Mouse (Mus musculus): ENCODE measurements around the gene Pfkfb2. TPM values are rescaled to one million over a fixed set of nuclear protein-coding genes. Genes with fewer than 3 reads are reported as not detected.

Pfkfb2 gene
- 21.9 and 24.8 TPM in 2 replicates for polyA plus RNA-seq (2014; fragmentation: Nextera tagmentation; extraction: Ambion mirVana)

- ATAC-seq (ENCODE audit: low FRiP score, low TSS enrichment) (no peak), DNase-seq (no peak)
- Histone ChIP-seq H3K27ac (replicated peaks; ENCODE audit: low read depth, low read length) (no peak within 1 kb of the TSS), H3K9ac (replicated peaks; ENCODE audit: low read length) (no peak within 1 kb of the TSS), H3K4me3 (replicated peaks; ENCODE audit: low read depth, low read length) (no peak within 1 kb of the TSS), H3K27me3 (ENCODE audit: control insufficient read depth, insufficient read depth, low read length) (no peaks in the 10 kb centered on the region), H3K4me2 (ENCODE audit: low read length) (no peak within 1 kb of the TSS), H3K4me1 (ENCODE audit: control insufficient read depth, insufficient read depth, low read length) (no peaks in the 10 kb centered on the region), H3K36me3 (ENCODE audit: control insufficient read depth, insufficient read depth, low read length) (0 out of 2 replicates have a peak, but pooled peaks cover under 1% of the 10 kb centered on the region), H3K9me3 (ENCODE audit: control insufficient read depth, low read length) (no peaks in the 10 kb centered on the region)
- WGBS = 83% methylated on average over 2 of the region's 2 CpGs
Measured at GRCm38 (mm10) chr1:130729153-130729552, at the start of gene Pfkfb2. Gene Pfkfb2, minus strand, starts transcription at chr1:130729253.

GRCm38 (mm10) chr1:130776645-130777044 is 47.6 kb upstream of the Pfkfb2 start:
- DNase-seq (no peak), ATAC-seq (ENCODE audit: low FRiP score, low TSS enrichment) (no peak)
- no peak overlapping the region for H3K4me2 ChIP-seq (ENCODE audit: low read length)
- H3K36me3 ChIP-seq (ENCODE audit: control insufficient read depth, insufficient read depth, low read length) = no peaks in the 10 kb centered on the region
- WGBS = 69% methylated on average over 1 of the region's 1 CpGs
- no peaks in the 10 kb centered on the region for H3K4me1 ChIP-seq (ENCODE audit: control insufficient read depth, insufficient read depth, low read length)
- H3K27ac ChIP-seq (replicated peaks; ENCODE audit: low read depth, low read length) = no peak overlapping the region
- no peaks in the 10 kb centered on the region for H3K9me3 ChIP-seq (ENCODE audit: control insufficient read depth, low read length)
- no peak overlapping the region for H3K4me3 ChIP-seq (replicated peaks; ENCODE audit: low read depth, low read length)
- H3K9ac ChIP-seq (replicated peaks; ENCODE audit: low read length) = no peak overlapping the region
- no peaks in the 10 kb centered on the region for H3K27me3 ChIP-seq (ENCODE audit: control insufficient read depth, insufficient read depth, low read length)

GRCm38 (mm10) chr1:130775691-130776331 is 46.8 kb upstream of the Pfkfb2 start:
- H3K9me3 ChIP-seq (ENCODE audit: control insufficient read depth, low read length) = no peaks in the 10 kb centered on the region
- no peaks in the 10 kb centered on the region for H3K27me3 ChIP-seq (ENCODE audit: control insufficient read depth, insufficient read depth, low read length)
- DNase-seq = no peak
- WGBS = 79% methylated on average over 7 of the region's 7 CpGs
- H3K4me2 ChIP-seq (ENCODE audit: low read length) = no peak overlapping the region
- no peak for ATAC-seq (ENCODE audit: low FRiP score, low TSS enrichment)
- H3K9ac ChIP-seq (replicated peaks; ENCODE audit: low read length) = no peak overlapping the region
- H3K27ac ChIP-seq (replicated peaks; ENCODE audit: low read depth, low read length) = no peak overlapping the region
- H3K36me3 ChIP-seq (ENCODE audit: control insufficient read depth, insufficient read depth, low read length) = no peaks in the 10 kb centered on the region
- no peaks in the 10 kb centered on the region for H3K4me1 ChIP-seq (ENCODE audit: control insufficient read depth, insufficient read depth, low read length)
- no peak overlapping the region for H3K4me3 ChIP-seq (replicated peaks; ENCODE audit: low read depth, low read length)

GRCm38 (mm10) chr1:130775234-130775633 is 46.2 kb upstream of the Pfkfb2 start:
- Histone ChIP-seq H3K27ac (replicated peaks; ENCODE audit: low read depth, low read length) (no peak overlapping the region), H3K4me2 (ENCODE audit: low read length) (no peak overlapping the region), H3K27me3 (ENCODE audit: control insufficient read depth, insufficient read depth, low read length) (no peaks in the 10 kb centered on the region), H3K4me1 (ENCODE audit: control insufficient read depth, insufficient read depth, low read length) (no peaks in the 10 kb centered on the region), H3K36me3 (ENCODE audit: control insufficient read depth, insufficient read depth, low read length) (no peaks in the 10 kb centered on the region), H3K9ac (replicated peaks; ENCODE audit: low read length) (no peak overlapping the region), H3K9me3 (ENCODE audit: control insufficient read depth, low read length) (no peaks in the 10 kb centered on the region), H3K4me3 (replicated peaks; ENCODE audit: low read depth, low read length) (no peak overlapping the region)
- DNase-seq (no peak), ATAC-seq (ENCODE audit: low FRiP score, low TSS enrichment) (no peak)
- 27% methylated on average over 2 of the region's 2 CpGs for WGBS

- Histone ChIP-seq H3K4me2 (ENCODE audit: low read length) (no peak overlapping the region), H3K27me3 (ENCODE audit: control insufficient read depth, insufficient read depth, low read length) (no peaks in the 10 kb centered on the region), H3K9ac (replicated peaks; ENCODE audit: low read length) (no peak overlapping the region), H3K4me1 (ENCODE audit: control insufficient read depth, insufficient read depth, low read length) (no peaks in the 10 kb centered on the region), H3K9me3 (ENCODE audit: control insufficient read depth, low read length) (no peaks in the 10 kb centered on the region), H3K27ac (replicated peaks; ENCODE audit: low read depth, low read length) (no peak overlapping the region), H3K4me3 (replicated peaks; ENCODE audit: low read depth, low read length) (no peak overlapping the region), H3K36me3 (ENCODE audit: control insufficient read depth, insufficient read depth, low read length) (no peaks in the 10 kb centered on the region)
- ATAC-seq (ENCODE audit: low FRiP score, low TSS enrichment) (no peak), DNase-seq (no peak)
- 76% methylated on average over 3 of the region's 3 CpGs for WGBS
Measured at GRCm38 (mm10) chr1:130770981-130771494, 42.0 kb upstream of the Pfkfb2 start.

GRCm38 (mm10) chr1:130770487-130770886 is 41.4 kb upstream of the Pfkfb2 start:
- Histone ChIP-seq H3K4me2 (ENCODE audit: low read length) (no peak overlapping the region), H3K4me3 (replicated peaks; ENCODE audit: low read depth, low read length) (no peak overlapping the region), H3K27me3 (ENCODE audit: control insufficient read depth, insufficient read depth, low read length) (no peaks in the 10 kb centered on the region), H3K4me1 (ENCODE audit: control insufficient read depth, insufficient read depth, low read length) (no peaks in the 10 kb centered on the region), H3K36me3 (ENCODE audit: control insufficient read depth, insufficient read depth, low read length) (no peaks in the 10 kb centered on the region), H3K27ac (replicated peaks; ENCODE audit: low read depth, low read length) (no peak overlapping the region), H3K9me3 (ENCODE audit: control insufficient read depth, low read length) (no peaks in the 10 kb centered on the region), H3K9ac (replicated peaks; ENCODE audit: low read length) (no peak overlapping the region)
- 93% methylated on average over 4 of the region's 4 CpGs for WGBS
- DNase-seq (no peak), ATAC-seq (ENCODE audit: low FRiP score, low TSS enrichment) (no peak)

- no peaks in the 10 kb centered on the region for H3K27me3 ChIP-seq (ENCODE audit: control insufficient read depth, insufficient read depth, low read length)
- H3K36me3 ChIP-seq (ENCODE audit: control insufficient read depth, insufficient read depth, low read length) = no peaks in the 10 kb centered on the region
- no peaks in the 10 kb centered on the region for H3K9me3 ChIP-seq (ENCODE audit: control insufficient read depth, low read length)
- 89% methylated on average over 2 of the region's 2 CpGs for WGBS
- H3K4me1 ChIP-seq (ENCODE audit: control insufficient read depth, insufficient read depth, low read length) = no peaks in the 10 kb centered on the region
- no peak for ATAC-seq (ENCODE audit: low FRiP score, low TSS enrichment)
- no peak overlapping the region for H3K4me2 ChIP-seq (ENCODE audit: low read length)
- no peak overlapping the region for H3K27ac ChIP-seq (replicated peaks; ENCODE audit: low read depth, low read length)
- no peak overlapping the region for H3K4me3 ChIP-seq (replicated peaks; ENCODE audit: low read depth, low read length)
- no peak for DNase-seq
- no peak overlapping the region for H3K9ac ChIP-seq (replicated peaks; ENCODE audit: low read length)
Measured at GRCm38 (mm10) chr1:130769925-130770324, 40.9 kb upstream of the Pfkfb2 start.

GRCm38 (mm10) chr1:130767066-130767465 is 38.0 kb upstream of the Pfkfb2 start:
- no peaks in the 10 kb centered on the region for H3K27me3 ChIP-seq (ENCODE audit: control insufficient read depth, insufficient read depth, low read length)
- H3K9me3 ChIP-seq (ENCODE audit: control insufficient read depth, low read length) = no peaks in the 10 kb centered on the region
- H3K4me2 ChIP-seq (ENCODE audit: low read length) = no peak overlapping the region
- ATAC-seq (ENCODE audit: low FRiP score, low TSS enrichment) (no peak), DNase-seq (peak; percentile 6)
- no peak overlapping the region for H3K27ac ChIP-seq (replicated peaks; ENCODE audit: low read depth, low read length)
- 81% methylated on average over 5 of the region's 5 CpGs for WGBS
- H3K36me3 ChIP-seq (ENCODE audit: control insufficient read depth, insufficient read depth, low read length) = no peaks in the 10 kb centered on the region
- no peak overlapping the region for H3K4me3 ChIP-seq (replicated peaks; ENCODE audit: low read depth, low read length)
- no peaks in the 10 kb centered on the region for H3K4me1 ChIP-seq (ENCODE audit: control insufficient read depth, insufficient read depth, low read length)
- no peak overlapping the region for H3K9ac ChIP-seq (replicated peaks; ENCODE audit: low read length)

- WGBS = 88% methylated on average over 12 of the region's 12 CpGs
- H3K4me2 ChIP-seq (ENCODE audit: low read length) = no peak overlapping the region
- no peak overlapping the region for H3K9ac ChIP-seq (replicated peaks; ENCODE audit: low read length)
- no peaks in the 10 kb centered on the region for H3K4me1 ChIP-seq (ENCODE audit: control insufficient read depth, insufficient read depth, low read length)
- no peak for ATAC-seq (ENCODE audit: low FRiP score, low TSS enrichment)
- H3K4me3 ChIP-seq (replicated peaks; ENCODE audit: low read depth, low read length) = no peak overlapping the region
- no peaks in the 10 kb centered on the region for H3K27me3 ChIP-seq (ENCODE audit: control insufficient read depth, insufficient read depth, low read length)
- H3K36me3 ChIP-seq (ENCODE audit: control insufficient read depth, insufficient read depth, low read length) = no peaks in the 10 kb centered on the region
- no peak for DNase-seq
- no peaks in the 10 kb centered on the region for H3K9me3 ChIP-seq (ENCODE audit: control insufficient read depth, low read length)
- no peak overlapping the region for H3K27ac ChIP-seq (replicated peaks; ENCODE audit: low read depth, low read length)
Measured at GRCm38 (mm10) chr1:130764027-130764461, 35.0 kb upstream of the Pfkfb2 start.

Measured in midbrain, embryonic 14.5 days (tissue).